Mouse (Mus musculus): ENCODE data around the gene Zscan20. TPM values are rescaled to one million over a fixed set of nuclear protein-coding genes. Genes with fewer than 3 reads are reported as not detected.
"Not testable (repeated sequence)": the region's sequence is repeated elsewhere in the genome, so short reads cannot be mapped to it uniquely, and the experiment has no call there.

Zscan20 gene
- polyA plus RNA-seq, 1 experiment from 2014 or later: 5.7 TPM

DNA sequence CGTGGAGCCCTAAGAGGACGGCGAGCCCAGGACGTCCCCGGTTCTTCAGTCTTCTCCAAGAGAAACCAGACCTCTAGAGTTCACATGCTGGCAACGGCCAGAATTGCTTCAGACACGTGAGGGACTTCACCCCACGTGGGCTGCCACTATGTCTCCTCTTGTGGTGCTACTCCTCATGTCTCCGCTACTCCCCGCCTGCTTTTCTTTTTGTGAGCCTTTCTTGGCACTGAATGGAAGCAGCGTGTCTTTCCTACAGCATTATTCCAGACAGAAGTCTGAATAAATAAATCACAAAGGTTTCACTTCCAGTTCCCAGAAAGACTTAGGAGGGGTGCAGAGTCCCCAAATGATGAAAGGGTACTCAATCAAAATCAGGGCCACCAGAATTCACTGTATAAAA, 2.2 kb downstream of the Zscan20 start:
- Histone ChIP-seq H3K36me3 (peaks cover 26% of the 10 kb centered on the region), H3K4me3 (no peak overlapping the region), H3K9me3 (no peaks in the 10 kb centered on the region), H3K27ac (no peak overlapping the region), H3K27me3 (ENCODE audit: insufficient read depth, poor library complexity, severe bottlenecking) (no peaks in the 10 kb centered on the region), H3K4me1 (replicated peaks) (peaks cover 18% of the 10 kb centered on the region)
- WGBS: 95% methylated on average over 11 of the region's 11 CpGs
- DNase-seq (ENCODE audit: low spot score): no peak

DNA sequence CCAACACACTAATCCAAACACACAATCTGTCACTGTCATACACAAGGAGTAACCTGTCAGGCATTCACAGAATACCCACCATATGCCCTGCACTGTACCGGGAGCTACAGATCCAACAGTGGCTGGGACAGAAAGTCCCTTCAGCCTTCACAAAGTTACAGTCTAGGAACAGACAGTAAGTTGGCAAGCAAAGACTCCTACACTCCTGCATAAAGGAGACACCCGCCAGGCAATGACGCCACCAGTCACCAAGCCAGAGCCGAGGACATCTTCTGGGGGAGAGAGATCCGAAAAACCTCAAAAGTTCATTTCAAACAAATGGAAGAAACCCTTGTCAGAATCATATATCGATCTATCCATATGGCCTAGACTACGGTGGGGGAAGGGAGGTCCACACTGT, 3.3 kb downstream of the Zscan20 start:
- peaks cover 18% of the 10 kb centered on the region for H3K4me1 ChIP-seq (replicated peaks)
- DNase-seq (ENCODE audit: low spot score): no peak
- no peaks in the 10 kb centered on the region for H3K27me3 ChIP-seq (ENCODE audit: insufficient read depth, poor library complexity, severe bottlenecking)
- H3K36me3 ChIP-seq: peaks cover 37% of the 10 kb centered on the region
- no peaks in the 10 kb centered on the region for H3K9me3 ChIP-seq
- H3K4me3 ChIP-seq: no peak overlapping the region
- H3K27ac ChIP-seq: no peak overlapping the region
- 94% methylated on average over 7 of the region's 7 CpGs for WGBS

DNA sequence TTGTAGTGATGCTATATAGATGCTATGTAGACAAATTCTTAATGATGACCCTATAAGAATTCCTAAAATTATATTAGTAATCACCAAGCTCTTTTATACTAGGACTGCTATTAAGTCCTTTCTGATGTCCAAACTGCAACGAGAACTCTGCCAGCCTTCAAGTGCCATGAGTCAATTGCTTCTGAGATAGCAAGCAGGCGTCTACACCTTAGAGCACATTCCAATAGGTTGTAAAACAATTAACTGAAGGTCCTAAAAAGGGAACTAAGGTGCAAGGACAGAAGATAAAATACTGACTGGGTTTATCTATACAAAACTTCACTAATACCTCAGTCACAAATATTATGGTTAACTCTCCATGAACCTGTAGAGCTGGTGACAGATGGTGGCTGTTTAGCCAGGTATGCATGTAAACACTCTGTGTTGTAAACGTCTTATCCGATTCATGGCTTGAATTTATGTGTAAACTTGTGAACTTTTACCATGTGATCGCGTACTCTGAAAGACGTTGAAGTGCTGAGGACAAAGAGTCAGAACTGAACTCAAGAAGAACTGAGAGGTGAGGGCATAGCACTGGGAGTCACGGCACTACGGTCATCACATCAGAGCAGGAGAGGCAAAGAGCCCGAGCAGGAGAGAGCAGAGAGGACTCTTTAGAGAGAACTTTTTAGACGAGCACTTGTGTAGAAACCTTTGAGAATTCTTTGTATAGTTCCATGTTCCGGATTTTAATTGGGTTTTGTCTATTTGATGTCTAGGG, 11.9 kb downstream of the Zscan20 start:
- Histone ChIP-seq H3K27ac (no peak overlapping the region), H3K4me3 (no peak overlapping the region), H3K36me3 (peaks cover 52% of the 10 kb centered on the region), H3K9me3 (no peaks in the 10 kb centered on the region), H3K27me3 (ENCODE audit: insufficient read depth, poor library complexity, severe bottlenecking) (no peaks in the 10 kb centered on the region), H3K4me1 (replicated peaks) (no peaks in the 10 kb centered on the region)
- 91% methylated on average over 12 of the region's 12 CpGs for WGBS
- no peak for DNase-seq (ENCODE audit: low spot score)

DNA sequence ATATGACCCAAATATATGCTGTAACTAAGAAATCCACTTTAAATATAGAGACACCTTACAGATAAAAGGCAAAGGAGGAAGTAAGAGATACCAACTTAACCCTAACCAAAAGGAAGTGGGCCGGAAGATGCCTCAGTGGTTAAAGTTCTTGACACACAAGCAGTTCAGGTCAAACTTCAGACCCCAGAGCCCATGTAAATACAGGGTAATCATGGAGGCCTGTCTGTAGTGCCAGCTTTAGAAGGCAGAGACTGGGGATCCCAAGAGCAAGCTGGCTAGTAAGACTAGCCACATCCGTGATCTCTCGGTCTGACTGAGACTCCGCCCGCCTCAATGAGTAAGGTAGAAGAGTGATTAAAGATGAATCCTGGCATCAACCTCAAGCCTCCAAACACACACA, 15.8 kb downstream of the Zscan20 start:
- Histone ChIP-seq H3K4me3 (no peak overlapping the region), H3K9me3 (no peaks in the 10 kb centered on the region), H3K27ac (no peak overlapping the region), H3K36me3 (peaks cover 49% of the 10 kb centered on the region), H3K4me1 (replicated peaks) (no peaks in the 10 kb centered on the region), H3K27me3 (ENCODE audit: insufficient read depth, poor library complexity, severe bottlenecking) (no peaks in the 10 kb centered on the region)
- WGBS: 94% methylated on average over 5 of the region's 5 CpGs
- no peak for DNase-seq (ENCODE audit: low spot score)

DNA sequence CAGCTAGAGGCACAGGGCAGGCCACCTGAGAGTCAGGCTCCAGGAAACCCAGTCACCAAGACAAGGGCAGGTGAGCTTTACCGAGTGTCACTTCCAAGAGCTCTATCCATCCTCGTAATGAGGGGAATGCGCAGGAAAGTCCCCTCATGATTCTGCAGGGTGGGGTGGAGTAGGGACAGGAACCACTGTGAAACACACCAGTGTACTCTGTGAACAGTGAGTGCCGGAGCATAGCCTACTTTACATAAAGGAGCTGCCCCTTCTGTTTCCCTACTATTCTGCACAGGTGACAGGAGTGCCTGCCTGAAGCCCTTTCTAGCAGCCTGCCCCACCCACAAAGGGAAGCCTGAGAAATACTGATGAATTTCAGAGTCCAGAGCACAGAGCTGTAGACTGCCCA, 16.6 kb downstream of the Zscan20 start:
- Histone ChIP-seq H3K4me1 (replicated peaks) (no peaks in the 10 kb centered on the region), H3K36me3 (peaks cover 49% of the 10 kb centered on the region), H3K27me3 (ENCODE audit: insufficient read depth, poor library complexity, severe bottlenecking) (no peaks in the 10 kb centered on the region), H3K9me3 (no peaks in the 10 kb centered on the region), H3K4me3 (no peak overlapping the region), H3K27ac (no peak overlapping the region)
- 92% methylated on average over 4 of the region's 4 CpGs for WGBS
- DNase-seq (ENCODE audit: low spot score): no peak

DNA sequence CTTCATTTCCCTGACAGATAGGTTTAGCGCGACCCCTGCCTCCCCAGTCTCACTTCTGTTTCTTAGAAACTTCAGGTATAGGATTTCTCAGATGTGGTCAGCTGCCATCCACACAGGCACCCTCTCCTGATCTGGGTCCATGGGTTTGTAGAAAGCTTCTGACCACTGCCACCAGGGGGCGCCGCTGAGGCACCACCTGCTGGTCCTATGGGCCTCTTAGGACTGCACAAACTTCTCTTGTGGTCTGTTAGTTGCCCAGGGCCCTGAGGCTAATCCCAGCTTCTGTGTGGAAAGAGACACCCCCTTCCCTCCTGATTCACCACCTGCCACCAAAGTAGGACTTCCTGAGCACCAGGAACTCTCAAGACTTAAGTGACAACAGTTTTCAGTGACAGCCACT, 30.7 kb downstream of the Zscan20 start:
- H3K9me3 ChIP-seq: peaks cover 52% of the 10 kb centered on the region
- no peaks in the 10 kb centered on the region for H3K27me3 ChIP-seq (ENCODE audit: insufficient read depth, poor library complexity, severe bottlenecking)
- no peaks in the 10 kb centered on the region for H3K4me1 ChIP-seq (replicated peaks)
- WGBS: 53% methylated on average over 4 of the region's 4 CpGs
- H3K27ac ChIP-seq: no peak overlapping the region
- peaks cover 73% of the 10 kb centered on the region for H3K36me3 ChIP-seq
- no peak overlapping the region for H3K4me3 ChIP-seq
- peak; percentile 12 for DNase-seq (ENCODE audit: low spot score)

DNA sequence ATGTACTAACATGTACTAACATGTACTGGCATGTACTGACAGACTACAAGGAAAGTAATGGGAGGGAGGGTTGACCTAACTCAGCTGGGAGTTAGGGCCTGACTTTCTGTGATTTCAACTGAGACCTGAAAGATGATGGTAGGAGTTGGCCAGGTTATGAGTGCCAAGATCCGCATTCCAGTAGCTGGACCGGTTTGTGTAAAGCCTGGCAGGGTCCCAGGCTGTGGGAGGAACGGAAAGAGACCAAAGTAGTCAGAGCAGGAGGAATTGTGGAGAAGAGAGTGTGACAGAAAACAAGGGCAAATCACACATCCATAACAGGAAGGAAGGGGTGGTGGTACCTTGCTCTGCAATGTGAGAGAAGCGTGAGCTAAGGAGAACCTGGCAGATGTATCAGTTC, 34.1 kb downstream of the Zscan20 start:
- Histone ChIP-seq H3K36me3 (peaks cover 39% of the 10 kb centered on the region), H3K4me3 (no peak overlapping the region), H3K27ac (no peak overlapping the region), H3K27me3 (ENCODE audit: insufficient read depth, poor library complexity, severe bottlenecking) (no peaks in the 10 kb centered on the region), H3K4me1 (replicated peaks) (no peaks in the 10 kb centered on the region), H3K9me3 (peaks cover 20% of the 10 kb centered on the region)
- WGBS: 94% methylated on average over 4 of the region's 4 CpGs
- no peak for DNase-seq (ENCODE audit: low spot score)

DNA sequence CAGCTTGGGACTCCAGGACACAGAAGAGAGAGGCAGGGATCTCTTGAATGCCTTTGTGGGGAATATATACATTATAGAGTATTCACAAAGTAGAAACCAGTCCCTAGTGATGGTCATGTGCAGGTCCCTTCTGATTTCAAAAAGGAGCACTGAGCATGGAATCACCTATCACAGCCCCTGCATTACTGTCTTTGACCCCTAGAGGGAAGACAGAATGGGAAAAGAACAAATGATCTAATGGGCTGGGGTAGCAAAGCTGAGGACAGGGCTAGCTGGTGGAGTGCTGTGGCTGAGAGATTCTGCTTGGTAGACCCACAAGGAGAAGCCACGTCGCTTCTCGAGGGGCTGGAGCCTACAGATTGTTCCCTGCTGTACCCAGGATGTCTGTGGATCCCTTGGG, 49.6 kb downstream of the Zscan20 start:
- 83% methylated on average over 3 of the region's 3 CpGs for WGBS
- H3K27ac ChIP-seq: no peak overlapping the region
- H3K9me3 ChIP-seq: no peaks in the 10 kb centered on the region
- H3K27me3 ChIP-seq (ENCODE audit: insufficient read depth, poor library complexity, severe bottlenecking): no peaks in the 10 kb centered on the region
- H3K4me1 ChIP-seq (replicated peaks): 0 out of 2 replicates have a peak, but pooled peaks cover 4% of the 10 kb centered on the region
- no peak for DNase-seq (ENCODE audit: low spot score)
- H3K36me3 ChIP-seq: no peaks in the 10 kb centered on the region
- H3K4me3 ChIP-seq: no peak overlapping the region

DNA sequence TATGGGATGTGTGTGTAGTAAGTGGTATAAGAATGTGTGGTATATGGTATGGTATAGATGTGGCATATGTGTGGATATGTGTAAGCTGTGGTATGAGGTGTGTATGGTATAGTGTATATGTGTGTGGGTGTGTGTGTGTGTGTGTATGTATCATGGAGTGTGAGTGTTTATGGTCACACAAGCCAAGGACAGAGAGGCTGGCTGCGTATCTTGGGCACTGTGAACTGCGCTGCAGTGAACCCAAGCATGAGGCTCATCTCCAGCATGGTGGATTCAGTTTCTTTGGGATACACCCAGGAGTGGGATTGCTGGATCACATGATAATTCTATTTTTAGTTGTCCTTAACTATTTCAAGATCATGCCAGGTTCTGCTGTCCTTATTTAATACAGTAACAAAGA, 55.7 kb downstream of the Zscan20 start:
- no peak for DNase-seq (ENCODE audit: low spot score)
- Histone ChIP-seq H3K4me1 (replicated peaks) (peaks cover 7% of the 10 kb centered on the region), H3K27ac (no peak overlapping the region), H3K36me3 (no peaks in the 10 kb centered on the region), H3K27me3 (ENCODE audit: insufficient read depth, poor library complexity, severe bottlenecking) (no peaks in the 10 kb centered on the region), H3K9me3 (no peaks in the 10 kb centered on the region), H3K4me3 (no peak overlapping the region)
- 97% methylated on average over 2 of the region's 2 CpGs for WGBS

DNA sequence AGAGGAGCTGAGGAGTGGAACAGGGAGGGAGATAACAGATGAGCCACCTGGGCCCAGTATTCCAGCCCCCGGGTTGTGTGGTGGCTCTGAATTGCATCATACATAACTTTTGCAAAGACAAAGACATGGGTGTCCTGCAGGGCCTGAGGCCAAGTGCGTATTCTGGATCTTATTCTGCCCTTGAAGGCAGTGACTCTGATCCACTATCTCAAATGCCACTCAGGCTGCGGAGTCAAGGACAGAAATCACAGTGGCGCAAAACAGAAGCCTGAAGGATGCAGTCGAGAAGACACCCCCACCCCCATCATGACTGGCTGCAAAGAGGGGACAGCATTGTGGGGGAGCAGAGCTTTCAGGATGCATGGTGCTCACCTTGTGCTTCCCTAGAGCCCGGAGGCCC, 59.1 kb downstream of the Zscan20 start:
- H3K27me3 ChIP-seq (ENCODE audit: insufficient read depth, poor library complexity, severe bottlenecking): no peaks in the 10 kb centered on the region
- DNase-seq (ENCODE audit: low spot score): no peak
- H3K9me3 ChIP-seq: no peaks in the 10 kb centered on the region
- WGBS: 84% methylated on average over 6 of the region's 6 CpGs
- H3K4me1 ChIP-seq (replicated peaks): peaks cover 7% of the 10 kb centered on the region
- no peaks in the 10 kb centered on the region for H3K36me3 ChIP-seq
- no peak overlapping the region for H3K27ac ChIP-seq
- H3K4me3 ChIP-seq: no peak overlapping the region

DNA sequence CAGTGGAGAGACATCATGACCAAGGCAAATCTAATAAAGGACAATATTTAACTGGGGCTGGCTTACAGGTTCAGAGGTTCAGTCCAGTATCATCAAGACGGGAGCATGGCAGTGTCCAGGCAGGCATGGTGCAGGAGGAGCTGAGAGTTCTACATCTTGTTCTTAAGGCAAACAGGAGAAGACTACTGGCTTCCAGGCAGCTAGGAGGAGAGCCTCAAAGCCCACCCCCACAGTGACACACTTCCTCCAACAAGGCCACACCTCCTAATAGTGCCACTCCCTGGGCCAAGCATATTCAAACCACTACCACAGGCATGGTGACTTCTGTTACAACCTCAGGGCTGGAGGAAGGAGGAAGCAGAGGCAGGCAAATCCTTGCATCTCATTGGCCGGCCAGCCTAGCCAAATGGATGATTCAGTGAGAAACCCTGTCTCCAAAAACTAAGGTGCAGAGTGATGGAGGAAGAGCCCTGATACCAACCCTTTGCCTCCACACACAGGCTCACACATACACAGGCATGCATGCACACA, 65.9 kb downstream of the Zscan20 start:
- not testable (repeated sequence) for H3K27ac ChIP-seq; H3K4me1 ChIP-seq (replicated peaks); H3K4me3 ChIP-seq; H3K27me3 ChIP-seq (ENCODE audit: insufficient read depth, poor library complexity, severe bottlenecking); DNase-seq (ENCODE audit: low spot score); H3K36me3 ChIP-seq; H3K9me3 ChIP-seq
- WGBS: 80% methylated on average over 2 of the region's 2 CpGs

DNA sequence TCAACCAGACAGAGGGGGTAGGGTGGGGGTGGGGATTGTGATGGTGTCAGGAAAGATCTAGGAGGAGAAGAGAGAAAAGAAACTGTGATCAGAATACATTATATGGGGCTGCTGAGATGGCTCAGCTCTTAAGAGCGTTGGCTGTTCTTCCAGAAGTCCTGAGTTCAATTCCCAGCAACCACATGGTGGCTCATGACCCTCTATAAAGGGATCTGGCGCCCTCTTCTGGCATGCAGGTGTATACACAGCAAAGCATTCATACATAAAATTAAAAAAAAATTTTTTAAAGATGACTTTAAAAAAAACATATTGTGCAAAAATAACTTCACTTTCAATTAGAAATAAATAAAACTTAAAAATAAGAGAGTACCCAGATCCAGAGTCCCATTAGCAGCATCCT, 66.5 kb downstream of the Zscan20 start:
- no peak overlapping the region for H3K27ac ChIP-seq
- H3K9me3 ChIP-seq: no peaks in the 10 kb centered on the region
- H3K36me3 ChIP-seq: no peaks in the 10 kb centered on the region
- DNase-seq (ENCODE audit: low spot score): peak; percentile 15
- H3K4me3 ChIP-seq: no peak overlapping the region
- 22% methylated on average over 2 of the region's 2 CpGs for WGBS
- H3K4me1 ChIP-seq (replicated peaks): no peaks in the 10 kb centered on the region
- H3K27me3 ChIP-seq (ENCODE audit: insufficient read depth, poor library complexity, severe bottlenecking): no peaks in the 10 kb centered on the region
